Mouse (Mus musculus) lung, adult 2 months (tissue): ENCODE measurements around the gene Lypd5.

Source experiments
- CTCF ChIP-seq: fragments of 200-500 bp; IDR thresholded peaks from 2 replicates; pipeline ENCODE4 v1.5.1; 2011; ENCODE audit warnings: mild to moderate bottlenecking, low read length, control low read depth; ENCODE audit not compliant: insufficient read depth
- POLR2A ChIP-seq: fragments of 200-500 bp; IDR thresholded peaks from 2 replicates; pipeline ENCODE4 v1.6.1; 2011; ENCODE audit warnings: low read depth, mild to moderate bottlenecking, control low read depth, low read length, borderline replicate concordance; ENCODE audit errors: extremely low read depth

DNA sequence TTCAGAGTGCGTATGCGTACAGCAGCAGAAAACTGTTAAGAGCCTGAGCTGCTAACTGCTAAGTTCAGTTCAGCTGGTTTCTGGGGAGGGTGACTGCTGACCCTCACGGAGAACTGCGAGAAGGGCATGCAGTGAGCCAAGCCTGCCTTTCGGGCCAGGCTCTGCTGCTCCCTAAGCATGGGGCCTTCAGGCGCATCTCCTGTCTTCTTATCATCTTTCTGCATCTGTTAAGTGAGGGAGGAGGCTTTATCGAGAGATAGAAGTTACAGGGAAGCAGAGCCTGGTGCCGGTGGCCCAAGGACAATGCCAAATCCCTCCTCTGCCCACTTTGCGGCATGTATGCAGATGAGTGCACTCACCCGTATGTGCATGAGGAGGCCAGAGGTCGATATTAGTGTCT, 47.8 kb downstream of the Lypd5 start:
- TF ChIP-seq CTCF (no peak), POLR2A (no peak)
